Mouse (Mus musculus): ENCODE measurements at regions not wholly inside any gene's neighbourhood (a gene's known extent, or its start where the extent isn't known, plus 50 kb on each side); places are given as distances from the start of the nearest gene placed in this dataset.

DNA sequence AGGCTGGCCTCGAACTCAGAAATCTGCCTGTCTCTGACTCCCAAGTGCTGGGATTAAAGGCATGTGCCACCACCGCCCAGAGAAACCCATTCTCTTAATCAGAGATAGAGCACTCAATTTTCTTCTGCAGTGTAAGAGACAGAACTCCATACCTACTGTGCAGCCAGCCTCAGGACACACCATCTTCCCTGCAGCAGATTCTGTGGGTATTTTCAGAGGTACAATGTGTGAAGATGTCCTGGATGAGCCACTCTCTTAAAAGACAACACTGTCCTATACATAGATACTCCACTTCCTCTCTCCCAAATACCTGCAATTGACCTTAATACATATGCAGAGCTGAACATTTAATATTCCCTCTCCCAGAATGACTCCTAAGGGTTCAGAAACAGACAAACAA lies 111.5 kb downstream of the Nr1d2 start:
- intact Hi-C loops (cut with DNase I): no loop called here
- no peak for DNase-seq (ENCODE audit: low spot score in 2 of 2)

DNA sequence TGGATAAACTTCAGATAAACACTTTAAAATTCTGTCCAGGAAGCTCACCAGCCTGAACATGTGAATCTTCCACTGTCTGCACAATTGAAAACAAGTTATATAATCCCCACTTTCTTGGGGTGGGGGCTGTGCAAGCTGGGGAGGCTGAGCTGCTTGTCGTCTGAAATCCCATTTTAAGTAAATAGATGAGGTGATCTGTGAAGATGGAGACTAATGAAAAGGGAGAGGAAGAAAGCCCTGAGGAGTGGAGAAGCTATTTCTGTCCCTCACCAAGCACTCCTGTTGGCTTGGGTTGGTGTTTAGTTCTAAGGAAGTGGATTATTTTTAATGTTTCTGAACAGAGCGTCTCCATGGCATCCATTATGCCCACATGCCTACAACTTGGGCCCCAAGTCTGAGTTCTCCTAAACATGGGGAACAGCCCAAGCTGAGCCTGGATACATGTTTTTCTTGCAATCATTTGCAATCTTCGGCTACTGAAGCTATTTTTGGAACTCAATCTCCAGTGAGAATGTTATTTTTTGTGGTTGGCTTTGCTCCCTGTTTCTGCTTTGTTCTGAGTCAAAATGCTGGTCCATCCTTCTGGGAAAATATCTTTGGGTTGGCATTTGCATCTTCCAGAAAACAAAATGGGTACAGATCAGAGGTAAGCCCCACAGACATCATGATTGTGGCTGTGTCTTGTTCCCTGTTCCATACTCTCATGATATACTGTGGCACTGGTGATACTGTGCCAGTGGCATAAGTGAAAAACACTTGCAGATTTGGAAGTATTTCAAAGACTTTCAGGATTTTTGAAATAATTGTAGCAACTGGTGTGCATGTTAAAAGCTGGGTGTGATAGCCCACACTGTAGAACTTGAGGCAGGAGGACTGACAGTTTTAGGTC lies 131.8 kb downstream of the Nr1d2 start:
- DNase-seq (ENCODE audit: low spot score in 2 of 2): peak; percentile 59 to 72
- intact Hi-C loops (cut with DNase I): no loop called here

DNA sequence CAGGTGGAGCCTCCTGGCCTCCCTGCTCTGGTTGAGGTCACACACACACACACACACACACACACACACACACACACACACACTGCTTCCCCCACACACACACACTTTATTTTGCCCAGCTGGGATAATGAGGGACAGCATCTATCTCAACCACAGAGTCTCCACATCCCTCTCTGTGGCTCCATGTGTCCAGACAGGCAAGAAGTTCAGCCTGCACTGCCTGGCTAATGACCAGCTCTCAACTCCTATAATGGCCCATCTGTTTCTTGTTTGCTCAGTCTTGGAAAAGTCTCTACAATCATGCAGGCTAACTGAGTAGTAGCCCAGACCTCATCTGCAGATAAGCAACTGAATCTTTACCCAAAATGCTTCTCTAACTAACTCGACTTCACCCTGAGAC lies 133.3 kb downstream of the Nr1d2 start:
- intact Hi-C loops (cut with DNase I): no loop called here
- DNase-seq (ENCODE audit: low spot score in 2 of 2): no peak

DNA sequence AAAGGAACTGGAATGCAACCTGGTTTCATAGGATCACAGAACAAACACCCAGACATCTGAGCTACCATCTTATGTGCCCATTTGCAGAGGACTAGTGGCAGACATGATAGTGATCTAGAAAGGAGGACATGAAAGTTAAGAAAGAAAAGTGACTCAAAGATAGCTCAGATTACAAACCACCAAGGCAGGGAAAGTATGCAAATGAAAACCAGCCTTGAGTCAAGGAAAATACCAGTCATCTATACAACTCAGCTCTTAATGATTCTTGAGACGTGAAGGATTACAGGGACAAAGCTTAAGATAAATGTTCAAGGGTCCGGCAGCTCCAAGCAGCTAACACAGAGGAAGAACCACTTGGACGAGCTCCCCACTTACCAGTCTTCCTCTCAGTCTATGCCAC lies 138.7 kb downstream of the Nr1d2 start:
- intact Hi-C loops (cut with DNase I): no loop called here
- no peak for DNase-seq (ENCODE audit: low spot score in 2 of 2)
